Mouse (Mus musculus) neural tube, embryonic 11.5 days (tissue): ENCODE measurements around the gene Il15ra. TPM values are rescaled to one million over a fixed set of nuclear protein-coding genes. Genes with fewer than 3 reads are reported as not detected.

Experiments used
- ATAC-seq: fragments of 200-750 bp; cut with Nextera tagmentation; 2 replicates; pipeline ENCODE4 v1.8.0; 2017; ENCODE audit warnings: moderate number of reproducible peaks, mild to moderate bottlenecking, moderate TSS enrichment, moderate library complexity; ENCODE audit not compliant: insufficient read depth, low FRiP score, low TSS enrichment
- DNase-seq: peaks from one replicate; pipeline ENCODE4 v3.0.0-alpha.2; 2015; ENCODE audit warnings: low spot score
- H3K27ac ChIP-seq: fragments of 300-500 bp; sonication (generic); 2 replicates; pipeline ENCODE4 v1.5.1; 2014; ENCODE audit warnings: low read depth, mild to moderate bottlenecking, low read length
- H3K27me3 ChIP-seq: fragments of 300-500 bp; sonication (generic); 2 replicates; pipeline ENCODE4 v1.6.1; 2014; ENCODE audit warnings: mild to moderate bottlenecking, low read length, mixed read lengths; ENCODE audit not compliant: control insufficient read depth, insufficient read depth
- H3K36me3 ChIP-seq: fragments of 300-500 bp; sonication (generic); 2 replicates; pipeline ENCODE4 v1.6.1; 2014; ENCODE audit warnings: mild to moderate bottlenecking, low read length, moderate library complexity, mixed read lengths; ENCODE audit not compliant: control insufficient read depth, insufficient read depth
- H3K4me1 ChIP-seq: fragments of 300-500 bp; sonication (generic); 2 replicates; pipeline ENCODE4 v1.6.1; 2014; ENCODE audit warnings: low read length, mixed read lengths; ENCODE audit not compliant: control insufficient read depth, insufficient read depth
- H3K4me2 ChIP-seq: fragments of 300-500 bp; sonication (generic); 2 replicates; pipeline ENCODE4 v1.6.1; 2014; ENCODE audit warnings: low read depth, mild to moderate bottlenecking, moderate library complexity
- H3K4me3 ChIP-seq: fragments of 300-500 bp; sonication (generic); 2 replicates; pipeline ENCODE4 v1.5.1; 2014; ENCODE audit warnings: low read depth, low read length
- H3K9ac ChIP-seq: fragments of 300-500 bp; sonication (generic); 2 replicates; pipeline ENCODE4 v1.6.1; 2014; ENCODE audit warnings: mild to moderate bottlenecking, low read length
- H3K9me3 ChIP-seq: fragments of 300-500 bp; sonication (generic); 2 replicates; pipeline ENCODE4 v1.6.1; 2016; ENCODE audit warnings: low read length; ENCODE audit not compliant: control insufficient read depth
- WGBS: fragments of 180-500 bp; shearing (Covaris S2); extraction: QIAGEN DNeasy Blood & Tissue Kit; methylation state at CpG from one replicate; pipeline ENCODE4 v1.1.7; 2014; 5-methylcytosine and 5-hydroxymethylcytosine counted together
- polyA plus RNA-seq: library from polyadenylated mRNA; unstranded; fragments of >200 nt; fragmentation: Nextera tagmentation; extraction: Ambion mirVana; gene quantifications from 2 replicates; pipeline ENCODE4 v1.2.1, GENCODE M21; 2014

The Il15ra gene
- 0.41 and 0.82 TPM in 2 replicates for polyA plus RNA-seq

DNA sequence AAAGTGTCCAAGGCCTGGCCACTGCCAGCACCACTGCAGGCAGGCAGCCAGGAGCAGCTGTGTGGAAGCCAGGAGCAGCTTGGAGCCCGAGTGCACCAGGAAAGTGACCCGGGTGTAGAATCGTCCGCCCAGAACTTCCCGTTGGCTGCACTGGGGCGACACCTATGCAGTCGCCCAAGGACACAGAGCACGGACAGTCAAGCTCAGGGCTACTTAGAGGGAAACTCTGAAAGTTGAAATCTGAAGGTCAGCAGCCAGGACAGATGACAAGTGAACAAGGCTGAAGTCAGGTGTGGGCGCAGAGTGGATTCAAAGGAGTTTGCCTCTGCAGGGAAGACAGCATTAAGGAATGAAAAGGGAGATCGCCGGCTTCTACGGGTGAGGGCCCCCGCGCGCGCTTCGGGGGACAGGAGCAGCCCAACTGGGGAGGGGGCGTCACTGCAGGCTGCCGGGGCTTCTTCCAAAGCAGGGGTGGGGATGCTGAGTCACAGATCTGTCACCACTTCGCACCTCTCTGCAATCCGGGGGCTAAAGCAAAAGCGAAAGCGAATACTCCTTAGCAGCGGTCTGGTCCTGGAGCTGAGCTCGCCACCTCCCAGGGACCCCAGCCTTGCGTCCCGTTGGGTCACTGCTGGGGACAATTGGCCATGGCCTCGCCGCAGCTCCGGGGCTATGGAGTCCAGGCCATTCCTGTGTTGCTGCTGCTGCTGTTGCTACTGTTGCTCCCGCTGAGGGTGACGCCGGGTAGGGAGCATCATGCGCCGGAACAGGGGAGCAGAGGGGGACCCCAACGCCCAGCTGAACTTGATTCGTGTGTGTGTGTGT lies at the start of gene Il15ra:
Il15ra (plus strand) TSS at position 90 of the 825 bp plus-strand sequence.
- Histone ChIP-seq H3K27ac (no peak within 1 kb of the TSS), H3K9me3 (no peaks in the 10 kb centered on the region), H3K4me3 (peak within 1 kb of the TSS; percentile 64), H3K9ac (peak within 1 kb of the TSS; percentile 59), H3K36me3 (no peaks in the 10 kb centered on the region), H3K27me3 (peaks cover 7% of the 10 kb centered on the region), H3K4me2 (peak within 1 kb of the TSS; percentile 99), H3K4me1 (0 out of 2 replicates have a peak, but pooled peaks cover 6% of the 10 kb centered on the region)
- ATAC-seq = peak; percentile 56
- peak; percentile 48 for DNase-seq
- under 1% methylated on average over 37 of the region's 37 CpGs for WGBS

DNA sequence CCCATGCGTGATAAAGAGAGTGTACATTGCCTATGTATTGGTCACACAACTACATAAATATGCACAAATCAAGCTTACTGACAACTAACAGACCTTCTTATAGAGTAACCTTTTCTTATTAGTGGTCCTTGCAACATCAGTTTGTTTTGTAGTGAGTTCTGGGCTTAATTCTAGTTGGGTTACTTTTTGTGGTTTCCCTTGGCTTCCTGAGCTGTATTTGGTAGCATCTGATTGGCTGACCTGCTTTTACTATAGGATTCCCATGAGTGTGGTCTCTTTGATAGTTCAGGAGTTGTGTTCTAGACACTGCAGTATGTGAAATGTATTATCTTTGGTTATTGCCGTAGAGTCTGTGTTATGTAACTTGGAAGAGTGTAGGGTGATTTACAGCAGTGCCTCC lies 47.5 kb upstream of the Il15ra start:
- H3K27ac ChIP-seq = no peak overlapping the region
- no peak overlapping the region for H3K9ac ChIP-seq
- ATAC-seq = no peak
- WGBS = 91% methylated on average over 2 of the region's 2 CpGs
- no peaks in the 10 kb centered on the region for H3K36me3 ChIP-seq
- no peaks in the 10 kb centered on the region for H3K27me3 ChIP-seq
- no peaks in the 10 kb centered on the region for H3K4me1 ChIP-seq
- no peak overlapping the region for H3K4me2 ChIP-seq
- no peaks in the 10 kb centered on the region for H3K9me3 ChIP-seq
- H3K4me3 ChIP-seq = no peak overlapping the region
- no peak for DNase-seq

DNA sequence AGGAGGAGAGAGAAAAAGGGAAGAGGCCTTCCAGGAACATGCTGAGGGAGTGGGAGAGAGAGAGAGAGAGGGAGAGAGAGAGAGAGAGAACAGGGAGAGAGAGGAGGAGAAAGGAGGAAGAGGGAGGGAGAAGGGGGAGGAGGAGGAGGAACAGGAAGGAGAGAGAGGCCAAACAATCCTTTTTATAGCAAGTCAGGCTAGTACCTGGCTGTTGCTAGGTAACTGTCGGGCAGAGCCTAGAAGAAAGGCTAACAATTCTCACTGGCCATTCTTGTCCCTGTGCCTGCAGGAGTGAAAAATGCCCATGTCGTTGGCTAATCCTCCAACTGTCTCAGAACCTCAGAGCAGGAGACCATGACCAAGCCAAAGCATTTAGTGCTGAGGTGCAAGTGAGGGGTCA lies 45.8 kb upstream of the Il15ra start:
- 32% methylated on average over 2 of the region's 2 CpGs for WGBS
- no peak overlapping the region for H3K4me2 ChIP-seq
- no peaks in the 10 kb centered on the region for H3K36me3 ChIP-seq
- H3K9me3 ChIP-seq = no peaks in the 10 kb centered on the region
- ATAC-seq (no peak), DNase-seq (no peak)
- H3K4me3 ChIP-seq = no peak overlapping the region
- no peak overlapping the region for H3K9ac ChIP-seq
- no peaks in the 10 kb centered on the region for H3K4me1 ChIP-seq
- no peaks in the 10 kb centered on the region for H3K27me3 ChIP-seq
- no peak overlapping the region for H3K27ac ChIP-seq

DNA sequence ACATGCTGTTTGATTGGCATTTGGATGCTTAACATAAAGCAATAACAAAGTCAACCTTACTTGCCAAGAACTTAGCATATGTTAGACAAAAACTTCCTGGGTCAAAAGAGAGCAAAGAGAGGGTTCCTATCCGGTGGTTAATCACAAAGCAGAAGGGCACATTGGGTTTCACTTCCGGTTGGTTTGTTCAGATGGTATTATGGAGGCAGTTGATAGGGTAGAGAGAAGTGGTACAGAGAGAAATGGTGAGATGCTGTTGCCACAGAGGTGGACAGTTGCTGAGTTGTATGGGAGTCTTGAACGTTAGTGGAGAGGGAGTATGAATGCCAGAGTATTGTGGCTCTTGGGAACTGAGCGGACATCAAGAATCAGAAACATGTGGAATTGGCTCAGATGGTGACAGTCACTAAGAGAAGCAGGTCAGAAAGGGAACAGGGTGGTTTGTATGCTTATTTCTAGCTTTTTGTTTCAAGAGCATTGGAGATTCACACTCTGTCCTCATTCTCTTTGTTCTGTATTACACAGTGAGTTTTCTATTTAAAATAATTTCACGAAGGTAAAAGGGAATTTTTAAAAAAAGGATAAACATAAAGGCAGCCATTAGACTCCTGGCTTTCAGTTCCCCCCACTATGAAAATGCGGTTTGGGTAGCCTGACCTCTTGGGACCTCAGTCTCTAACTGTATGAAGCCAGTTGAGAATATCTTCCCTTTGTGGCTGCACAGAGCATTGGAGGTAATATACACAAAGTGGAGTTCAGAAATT lies 42.8 kb upstream of the Il15ra start:
- no peaks in the 10 kb centered on the region for H3K36me3 ChIP-seq
- no peak for ATAC-seq
- WGBS = 84% methylated on average over 6 of the region's 6 CpGs

DNA sequence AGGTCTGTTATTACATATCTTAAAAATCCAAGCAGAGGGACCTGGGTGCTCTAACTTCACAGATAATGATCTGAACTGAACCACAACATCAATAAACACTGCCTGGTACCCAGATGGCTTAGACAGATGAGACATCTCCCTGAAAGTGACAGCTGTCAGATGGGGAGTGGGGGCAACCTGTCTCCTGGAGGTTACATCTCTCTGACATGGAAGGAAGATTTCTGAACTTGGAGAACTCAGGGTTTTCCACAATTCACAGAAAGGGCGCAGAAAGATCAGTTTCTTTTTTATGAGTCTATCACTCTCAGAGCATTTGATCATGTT lies 42.2 kb upstream of the Il15ra start:
- no peak overlapping the region for H3K4me3 ChIP-seq
- no peak overlapping the region for H3K9ac ChIP-seq
- 96% methylated on average over 1 of the region's 1 CpGs for WGBS
- ATAC-seq = no peak
- H3K27ac ChIP-seq = no peak overlapping the region
- no peak for DNase-seq
- no peaks in the 10 kb centered on the region for H3K9me3 ChIP-seq
- no peaks in the 10 kb centered on the region for H3K4me1 ChIP-seq
- H3K4me2 ChIP-seq = no peak overlapping the region
- H3K27me3 ChIP-seq = no peaks in the 10 kb centered on the region
- no peaks in the 10 kb centered on the region for H3K36me3 ChIP-seq

More for the DNA sequence above, 42.8 kb upstream of the Il15ra start:
- Histone ChIP-seq H3K9ac (no peak overlapping the region), H3K4me3 (no peak overlapping the region), H3K4me2 (no peak overlapping the region), H3K9me3 (no peaks in the 10 kb centered on the region), H3K4me1 (no peaks in the 10 kb centered on the region), H3K27ac (no peak overlapping the region), H3K27me3 (no peaks in the 10 kb centered on the region)
- DNase-seq = no peak

DNA sequence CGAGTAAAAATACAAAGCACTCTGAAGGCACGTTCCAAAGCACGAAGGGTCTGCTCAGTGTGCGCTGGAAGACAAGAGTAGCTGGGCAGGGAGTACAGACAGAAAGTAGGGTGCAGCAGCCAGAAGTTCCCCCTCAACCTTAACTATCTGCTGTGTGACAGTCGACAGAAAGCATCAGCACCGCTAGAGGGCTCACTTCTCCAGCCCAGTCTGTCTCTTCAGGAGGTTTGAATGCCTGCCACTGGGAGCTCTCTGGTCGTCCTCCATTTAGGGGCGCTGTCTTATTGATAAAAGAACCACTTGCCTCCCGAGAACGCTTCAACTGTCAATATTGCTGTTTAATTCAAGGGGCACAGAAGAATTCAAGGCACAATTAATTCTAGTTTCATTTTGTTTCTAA lies 41.1 kb upstream of the Il15ra start:
- no peak overlapping the region for H3K4me3 ChIP-seq
- ATAC-seq (peak; percentile 79), DNase-seq (peak; percentile 79)
- no peaks in the 10 kb centered on the region for H3K36me3 ChIP-seq
- no peak overlapping the region for H3K9ac ChIP-seq
- H3K4me1 ChIP-seq = no peaks in the 10 kb centered on the region
- WGBS = 6% methylated on average over 10 of the region's 10 CpGs
- H3K27ac ChIP-seq = no peak overlapping the region
- peak overlapping the region; percentile 23; the same call in 1 of the 2 replicates for H3K4me2 ChIP-seq
- H3K9me3 ChIP-seq = no peaks in the 10 kb centered on the region
- H3K27me3 ChIP-seq = no peaks in the 10 kb centered on the region

DNA sequence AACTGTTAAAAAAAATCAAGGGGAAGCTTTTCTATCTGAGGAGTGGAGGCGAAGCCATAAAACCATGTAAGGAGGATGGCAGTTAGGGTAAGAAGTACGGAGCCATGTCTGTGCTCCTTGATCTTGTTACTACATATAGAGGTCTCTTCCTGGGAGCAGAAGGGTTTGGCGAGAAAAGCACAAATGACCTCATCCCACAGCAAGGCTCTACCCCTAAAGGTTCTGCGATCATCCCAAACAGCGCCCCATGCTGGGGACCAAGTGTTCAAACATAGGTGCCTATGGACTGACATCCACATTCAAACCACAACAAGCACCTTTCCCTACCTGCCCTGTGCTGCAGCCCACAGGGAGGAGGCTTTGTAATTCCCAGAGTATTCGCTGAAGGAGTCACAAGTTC lies 40.7 kb upstream of the Il15ra start:
- Histone ChIP-seq H3K9me3 (no peaks in the 10 kb centered on the region), H3K27me3 (no peaks in the 10 kb centered on the region), H3K36me3 (no peaks in the 10 kb centered on the region), H3K27ac (no peak overlapping the region), H3K4me3 (no peak overlapping the region), H3K9ac (no peak overlapping the region), H3K4me2 (peak overlapping the region; percentile 23; the same call in 1 of the 2 replicates), H3K4me1 (no peaks in the 10 kb centered on the region)
- no peak for ATAC-seq
- peak; percentile 12 for DNase-seq
- WGBS = 46% methylated on average over 6 of the region's 6 CpGs

DNA sequence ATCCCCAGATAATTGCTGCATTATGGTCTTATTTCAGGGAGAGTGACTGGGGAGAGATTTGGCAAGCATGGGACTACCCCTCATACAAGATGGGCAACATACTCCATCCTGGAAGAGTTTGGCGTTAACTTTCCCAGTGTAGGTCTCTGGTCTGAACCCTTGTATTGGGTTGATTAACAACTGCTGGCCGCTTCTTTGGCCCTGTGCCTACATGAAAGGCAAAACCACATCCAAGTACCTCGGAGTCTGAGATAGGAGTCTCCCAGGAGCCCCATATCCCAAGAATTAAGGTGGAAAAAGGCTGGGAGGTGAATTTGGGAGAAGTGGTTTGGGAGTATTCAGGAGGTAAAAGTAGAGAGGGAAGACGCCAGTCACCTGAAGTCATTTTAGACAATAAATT lies 40.3 kb upstream of the Il15ra start:
- Histone ChIP-seq H3K4me3 (no peak overlapping the region), H3K36me3 (no peaks in the 10 kb centered on the region), H3K27me3 (no peaks in the 10 kb centered on the region), H3K9ac (no peak overlapping the region), H3K4me1 (no peaks in the 10 kb centered on the region), H3K9me3 (no peaks in the 10 kb centered on the region), H3K27ac (no peak overlapping the region), H3K4me2 (no peak overlapping the region)
- ATAC-seq (no peak), DNase-seq (no peak)
- 95% methylated on average over 4 of the region's 4 CpGs for WGBS
